Mouse (Mus musculus) cerebellum, adult (tissue): Measurements from ENCODE around the gene Tcf25.

ENCODE experiments used
- ATAC-seq: cut with Nextera tagmentation; 2 replicates; pipeline ENCODE4 v1.9.2; 2017; ENCODE audit warnings: mild to moderate bottlenecking, moderate library complexity, mixed read lengths; ENCODE audit not compliant: insufficient number of reproducible peaks, low FRiP score, low TSS enrichment

The Tcf25 gene

DNA sequence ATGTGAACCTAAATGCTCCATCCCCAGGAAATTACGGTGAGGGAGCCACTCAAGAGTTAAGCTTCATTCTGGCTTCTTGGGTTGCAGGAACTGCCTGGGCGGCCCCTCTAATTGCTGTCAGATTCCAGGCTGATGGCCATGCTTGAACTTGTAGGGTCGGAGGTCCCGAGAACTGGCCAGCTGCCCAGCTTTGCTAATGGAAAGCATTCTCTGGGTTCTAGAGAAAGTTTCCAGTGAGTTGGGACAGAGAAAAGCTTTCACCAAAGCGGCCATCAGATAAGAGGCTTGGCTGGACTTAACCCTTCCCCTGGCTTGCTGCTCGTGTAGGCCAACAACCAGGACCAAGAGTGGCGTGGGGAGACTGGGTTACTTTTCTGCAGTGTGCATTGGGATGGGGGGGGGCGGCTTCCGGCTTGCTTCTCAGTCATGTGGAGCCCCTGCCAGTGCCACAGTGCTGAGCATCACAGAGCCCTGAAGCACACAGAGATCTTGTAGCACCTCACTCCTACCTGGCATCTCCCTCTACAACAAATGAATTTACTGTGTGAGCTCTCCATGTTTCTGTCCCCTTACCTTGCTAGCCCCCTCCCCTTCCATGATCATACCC lies 25.2 kb upstream of the Tcf25 start:
- no peak for ATAC-seq

DNA sequence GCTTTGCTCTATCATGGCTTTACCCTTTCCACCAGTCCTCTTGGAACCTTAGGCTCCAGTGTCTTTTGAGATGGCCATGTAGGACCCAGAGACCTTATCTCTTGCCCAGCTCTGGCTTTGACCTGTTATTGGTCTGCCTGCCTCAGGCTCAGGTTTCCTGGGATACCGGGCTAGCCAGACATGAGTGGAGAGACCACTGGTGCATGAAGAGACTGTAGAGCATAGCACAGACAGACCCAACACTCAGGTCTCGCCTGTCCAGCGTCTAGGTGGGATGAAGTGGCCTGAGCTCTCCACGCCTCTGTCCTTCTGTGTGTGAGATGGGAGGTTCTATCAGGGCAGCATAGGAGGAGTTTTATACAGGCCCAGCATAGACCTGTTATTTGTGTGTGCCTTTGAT lies 24.5 kb upstream of the Tcf25 start:
- ATAC-seq: no peak

DNA sequence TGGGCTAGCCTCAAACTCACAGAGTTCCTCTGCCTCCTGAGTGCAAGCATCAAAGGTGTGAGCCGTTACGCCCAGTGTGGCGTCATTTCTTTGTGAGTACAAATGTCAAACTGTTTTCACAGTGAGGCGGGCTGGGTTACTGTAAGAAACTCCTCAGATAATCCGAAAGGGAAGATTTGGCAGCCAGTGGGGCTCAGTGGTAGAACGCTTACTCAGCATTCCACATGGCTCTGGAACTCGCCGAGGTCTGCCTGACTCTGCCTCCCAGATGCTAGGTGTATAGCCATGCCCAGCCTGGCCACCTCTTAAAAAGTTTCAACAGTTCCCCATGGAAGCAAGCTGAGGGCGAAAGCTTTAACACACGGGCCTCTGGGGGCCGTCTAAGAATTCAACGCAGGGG lies 21.4 kb upstream of the Tcf25 start:
- ATAC-seq: no peak

DNA sequence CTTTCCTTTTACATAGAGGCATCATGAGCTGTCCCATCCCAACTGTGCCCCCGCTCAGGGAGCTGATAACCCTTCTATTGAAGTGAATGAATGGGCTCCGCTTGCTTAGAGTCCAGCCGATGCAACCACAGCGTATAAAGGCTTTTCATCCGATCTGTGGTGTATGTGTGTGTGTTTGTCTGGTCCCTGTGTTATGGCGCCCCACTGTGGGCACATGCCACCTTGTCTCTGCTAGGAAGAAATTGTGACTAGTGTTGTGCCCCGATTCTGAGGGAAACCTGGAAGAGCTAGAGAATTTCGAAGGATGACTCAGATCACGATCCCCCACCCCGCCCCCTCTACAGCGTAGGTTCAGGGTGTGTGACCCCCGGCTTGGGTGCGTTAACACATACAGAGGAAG lies 20.8 kb upstream of the Tcf25 start:
- ATAC-seq: no peak

DNA sequence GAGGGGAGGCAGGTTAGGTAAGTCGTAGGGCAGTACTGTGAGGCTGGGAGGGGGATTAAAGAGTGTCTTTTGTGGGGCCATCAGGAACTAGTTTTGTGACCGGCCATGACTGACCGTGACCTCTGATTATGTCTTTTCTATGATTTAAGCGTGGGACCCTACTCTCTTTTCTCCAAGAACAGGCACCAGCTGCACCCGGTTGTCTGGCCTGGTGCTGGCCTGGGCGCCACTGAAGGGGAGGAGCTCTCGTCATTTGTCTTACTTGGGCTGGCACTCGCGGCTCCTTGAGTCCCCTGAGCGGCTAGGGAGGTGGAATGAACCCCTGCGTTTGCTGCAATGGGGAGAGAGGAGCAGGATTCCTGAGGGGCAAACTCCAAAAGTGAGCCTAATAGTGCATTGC lies 20.3 kb upstream of the Tcf25 start:
- no peak for ATAC-seq

DNA sequence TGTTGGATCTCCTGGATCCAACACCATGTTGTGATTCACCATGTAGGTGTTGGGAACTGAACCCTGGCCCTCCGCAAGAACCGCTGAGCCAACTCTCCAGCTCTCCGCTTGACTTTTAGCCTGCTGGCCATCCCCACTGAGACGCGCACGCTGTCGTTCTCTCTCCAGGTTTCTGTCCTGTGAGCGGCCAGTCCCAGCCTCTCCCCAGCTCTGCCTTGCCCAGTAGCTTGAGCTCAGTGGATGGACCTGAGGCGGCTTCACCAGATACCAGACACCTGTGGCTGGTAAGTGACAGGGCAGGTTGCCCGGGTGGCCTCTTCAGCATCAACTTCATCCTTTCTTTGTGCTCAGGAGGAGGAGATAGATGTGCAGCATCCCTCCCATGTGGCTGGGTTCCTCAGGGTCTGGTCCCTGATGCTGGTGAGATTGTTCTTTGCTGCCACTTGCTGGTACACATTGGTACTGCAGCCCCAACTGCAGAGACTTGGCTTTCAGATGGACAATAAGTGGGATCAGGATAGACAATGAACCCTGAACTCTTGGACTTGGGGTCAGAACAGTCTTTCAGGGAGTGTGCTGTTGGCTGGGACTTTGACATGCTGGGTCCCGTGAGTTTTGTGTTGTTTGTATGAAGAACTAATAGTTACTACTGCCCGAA lies 12.3 kb upstream of the Tcf25 start:
- peak; percentile 64; the same call in 1 of the 2 replicates for ATAC-seq

DNA sequence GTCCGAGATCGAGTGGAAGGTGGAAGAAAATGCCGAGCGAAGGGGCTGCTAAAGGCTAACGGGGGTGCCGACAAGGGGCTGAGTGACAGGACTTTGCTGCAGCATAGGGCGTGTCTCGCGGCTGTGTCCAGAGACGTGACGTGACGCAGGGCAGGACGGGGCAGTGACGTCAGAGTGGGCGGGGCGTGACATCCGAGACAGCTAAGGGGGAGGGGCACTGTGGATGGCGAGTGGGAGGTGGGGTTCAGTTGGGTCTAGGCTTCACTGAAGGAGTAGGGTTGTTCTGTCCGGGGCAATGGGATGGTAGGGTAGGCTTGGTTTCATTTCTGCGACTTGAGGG lies 656 bp downstream of the Tcf25 start:
- peak; percentile 32 for ATAC-seq

DNA sequence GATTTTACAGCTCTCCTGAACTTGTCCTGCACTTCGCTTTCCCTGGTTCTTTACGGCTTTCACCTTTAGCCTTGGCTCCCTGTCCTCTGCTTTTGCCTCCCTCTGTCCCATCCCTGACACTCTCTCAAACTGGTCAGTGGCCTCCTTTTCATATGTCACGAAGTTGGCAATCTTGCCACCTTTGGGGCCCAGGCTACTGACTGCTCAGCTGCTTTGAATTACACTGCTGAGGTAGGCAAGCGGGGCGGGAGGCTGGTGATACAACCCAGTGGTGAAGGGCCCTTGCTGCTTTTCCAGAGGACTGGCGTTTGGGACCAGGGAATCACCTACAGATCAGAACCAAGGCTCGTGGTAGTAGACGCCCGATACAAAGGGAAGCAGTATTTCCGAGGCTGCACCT lies 2.1 kb downstream of the Tcf25 start:
- no peak for ATAC-seq

DNA sequence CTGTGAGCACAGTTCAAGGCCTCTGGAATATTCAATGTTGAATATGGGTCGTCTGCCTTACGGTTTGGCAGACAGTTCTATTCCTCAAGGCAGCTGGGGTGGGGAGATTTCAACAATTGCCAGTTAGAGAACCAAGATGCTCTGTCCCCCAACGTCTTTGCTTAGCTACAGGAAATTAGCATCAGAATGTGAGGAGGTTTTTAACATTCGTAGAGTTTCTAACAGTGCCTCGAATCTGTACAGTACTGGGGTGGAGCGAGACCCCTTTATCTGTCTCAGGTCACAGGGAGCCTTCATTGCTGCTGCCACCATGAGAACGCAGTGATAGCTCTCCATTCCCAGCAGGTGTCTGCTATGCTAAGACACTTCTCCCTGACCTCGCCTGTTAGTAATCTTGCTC lies 2.6 kb downstream of the Tcf25 start:
- ATAC-seq: no peak

DNA sequence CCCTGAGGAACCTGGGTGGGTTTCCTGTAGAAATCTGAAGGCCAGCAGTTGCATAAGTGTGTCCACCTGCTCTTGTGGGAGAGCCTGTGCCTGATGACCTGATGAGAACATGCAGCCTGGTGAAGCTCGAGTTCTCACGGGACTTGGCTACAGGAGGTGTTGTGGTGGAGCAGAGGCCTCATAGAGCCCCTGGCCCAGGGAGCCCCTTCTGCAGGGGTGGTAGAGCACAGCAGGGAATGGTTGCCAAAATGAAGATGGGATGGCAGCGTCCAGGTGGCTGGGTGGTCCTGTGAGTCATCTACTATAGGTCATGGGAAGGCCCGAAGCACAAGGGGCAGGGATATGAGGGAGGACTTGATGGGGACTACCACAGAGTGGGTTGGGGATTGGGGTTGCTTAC lies 8.2 kb downstream of the Tcf25 start:
- ATAC-seq: no peak

DNA sequence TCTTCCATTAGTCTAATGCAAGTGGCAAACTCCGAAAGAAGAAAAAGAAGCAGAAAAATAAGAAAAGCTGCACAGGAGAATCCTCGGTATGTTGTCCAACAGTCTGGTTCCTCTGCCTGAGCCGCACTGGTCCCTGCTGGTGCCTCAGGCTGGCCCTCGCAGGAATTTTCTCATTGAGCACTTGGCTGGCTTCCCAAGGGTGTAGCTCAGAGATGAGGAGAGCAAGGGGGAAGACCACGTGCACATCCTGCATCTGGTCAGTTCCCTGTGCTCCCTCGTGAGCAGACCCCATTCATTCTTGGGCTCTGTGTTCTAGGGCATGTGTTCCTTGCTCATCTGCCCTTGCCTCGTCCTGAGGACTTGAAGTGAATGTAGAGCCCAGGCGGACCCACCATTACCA lies 9.0 kb downstream of the Tcf25 start:
- ATAC-seq: no peak

DNA sequence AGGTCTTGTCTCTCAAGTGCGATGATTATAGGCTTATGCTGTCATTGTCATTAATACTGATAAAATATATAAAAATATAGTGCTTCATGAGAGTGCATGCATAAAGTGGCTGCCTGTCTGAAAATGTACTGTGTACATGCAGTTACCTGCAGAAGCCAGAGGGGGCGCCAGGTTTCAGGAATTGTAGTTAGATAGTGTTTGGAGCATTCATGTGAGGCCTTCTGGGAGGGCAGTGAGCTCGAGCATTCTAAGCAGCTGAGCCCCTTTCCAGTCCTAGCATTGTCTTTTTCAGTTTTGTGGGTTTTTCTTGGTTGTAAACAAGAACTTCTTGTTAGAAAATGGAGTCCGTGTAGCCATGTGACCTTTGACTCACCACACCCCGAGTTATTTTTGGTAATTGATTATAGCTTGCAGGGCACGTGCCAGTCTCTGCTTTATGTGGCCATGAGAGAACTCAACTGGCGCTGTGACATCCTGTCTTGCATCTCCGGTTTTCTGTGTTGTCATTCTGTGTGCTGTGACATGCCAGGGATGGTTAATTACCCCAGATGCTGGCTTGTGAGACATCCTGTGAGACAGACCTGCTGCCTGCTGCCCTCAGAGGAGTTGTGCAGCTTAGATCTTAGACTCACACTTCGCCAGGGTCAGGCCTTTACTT lies 11.5 kb downstream of the Tcf25 start:
- no peak for ATAC-seq

DNA sequence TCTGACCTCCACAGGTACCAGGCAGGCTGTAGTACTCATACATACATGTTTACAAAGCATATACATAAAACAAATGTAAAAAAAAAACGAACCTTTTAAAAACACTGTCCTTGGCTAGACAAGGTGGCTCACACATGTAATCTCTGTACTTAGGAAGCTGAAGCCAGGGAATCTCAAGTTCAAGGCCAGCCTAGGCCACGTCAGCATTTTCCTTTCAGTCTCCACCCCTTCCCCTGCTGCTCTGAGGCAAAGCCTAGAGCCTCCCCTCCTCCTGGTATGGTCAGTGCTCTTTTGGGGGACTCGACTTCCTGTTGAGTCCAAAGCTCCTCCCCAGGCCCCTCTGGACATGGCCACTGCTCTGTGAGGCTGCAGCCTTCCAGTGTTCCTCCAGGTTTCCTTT lies 13.5 kb downstream of the Tcf25 start:
- ATAC-seq: no peak

DNA sequence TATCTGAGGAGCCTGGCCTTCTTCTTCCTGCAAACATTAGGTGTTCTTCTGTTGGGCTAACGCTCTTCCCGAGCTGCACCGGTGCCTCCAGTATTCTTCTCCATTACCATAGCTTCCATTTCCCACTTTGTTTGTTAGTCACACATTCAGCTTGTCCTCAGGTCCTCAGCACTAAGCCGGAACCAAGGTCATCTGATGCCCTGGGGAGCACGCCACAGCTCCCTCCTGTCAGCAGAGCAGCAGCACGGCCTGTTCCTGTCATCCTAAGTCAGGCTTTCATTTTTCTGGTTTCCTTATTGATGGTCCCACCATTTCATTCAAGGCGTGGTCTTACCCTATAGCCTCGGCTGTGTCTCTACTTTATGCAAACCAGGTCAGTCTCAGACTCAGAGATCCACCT lies 14.2 kb downstream of the Tcf25 start:
- ATAC-seq: no peak

DNA sequence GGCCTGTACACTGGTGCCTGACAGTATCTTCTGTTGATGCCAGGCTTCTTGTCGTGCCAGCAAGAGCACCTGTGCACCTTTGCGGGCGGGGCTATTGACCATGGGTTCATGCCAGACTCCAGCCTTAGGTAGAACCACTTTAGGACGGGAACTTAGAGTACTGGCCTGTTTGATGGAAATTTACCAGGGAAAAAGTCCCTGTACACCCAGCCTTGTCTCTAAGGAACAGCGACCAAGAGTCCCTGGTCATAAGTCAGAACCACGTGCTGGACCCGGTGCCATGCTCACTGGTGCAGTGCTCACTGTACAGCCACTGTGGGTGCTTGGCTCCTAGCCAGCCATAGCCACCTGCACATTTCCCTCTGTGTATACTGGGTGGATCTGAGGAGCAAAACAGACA lies 15.5 kb downstream of the Tcf25 start:
- peak; percentile 66; the same call in 1 of the 2 replicates for ATAC-seq

DNA sequence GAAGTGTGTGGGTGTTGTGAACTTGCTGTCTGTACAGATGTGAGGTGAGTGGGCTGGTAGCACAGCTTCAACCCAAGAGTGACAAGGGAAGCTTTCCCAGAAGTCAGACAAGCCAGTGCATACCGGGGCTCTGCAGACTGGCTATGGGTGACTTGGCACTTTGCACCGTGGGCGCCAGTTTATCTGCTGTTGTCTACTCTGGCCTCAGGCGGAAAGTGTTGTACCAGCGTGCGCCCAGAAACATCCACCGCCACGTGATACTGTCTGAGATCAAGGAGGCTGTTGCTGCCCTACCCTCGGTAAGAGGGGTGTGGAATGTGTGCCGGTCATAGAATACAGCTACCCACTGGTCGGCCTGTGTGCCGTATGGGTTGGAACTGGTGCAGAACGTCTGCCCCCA lies 24.8 kb downstream of the Tcf25 start:
- no peak for ATAC-seq

DNA sequence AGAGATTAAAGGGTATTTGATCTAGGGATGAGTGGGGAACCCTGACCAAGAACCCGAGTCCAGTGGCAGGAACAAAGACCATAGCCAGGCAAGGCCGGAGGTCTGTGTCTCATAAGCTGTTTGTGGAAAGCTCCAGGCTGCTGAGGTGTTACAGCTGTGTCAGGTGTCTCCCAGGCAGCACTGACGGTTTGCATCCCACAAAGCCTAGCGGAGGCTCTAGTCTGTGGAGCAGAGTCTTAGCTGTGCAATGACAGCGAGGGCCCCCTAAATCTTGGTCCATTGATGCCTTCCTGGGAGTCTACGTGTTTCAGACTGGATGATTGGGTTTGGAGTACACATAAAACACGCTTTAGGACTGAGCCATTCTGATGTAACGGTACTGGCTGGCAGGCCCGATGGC lies 28.4 kb downstream of the Tcf25 start:
- ATAC-seq: no peak

DNA sequence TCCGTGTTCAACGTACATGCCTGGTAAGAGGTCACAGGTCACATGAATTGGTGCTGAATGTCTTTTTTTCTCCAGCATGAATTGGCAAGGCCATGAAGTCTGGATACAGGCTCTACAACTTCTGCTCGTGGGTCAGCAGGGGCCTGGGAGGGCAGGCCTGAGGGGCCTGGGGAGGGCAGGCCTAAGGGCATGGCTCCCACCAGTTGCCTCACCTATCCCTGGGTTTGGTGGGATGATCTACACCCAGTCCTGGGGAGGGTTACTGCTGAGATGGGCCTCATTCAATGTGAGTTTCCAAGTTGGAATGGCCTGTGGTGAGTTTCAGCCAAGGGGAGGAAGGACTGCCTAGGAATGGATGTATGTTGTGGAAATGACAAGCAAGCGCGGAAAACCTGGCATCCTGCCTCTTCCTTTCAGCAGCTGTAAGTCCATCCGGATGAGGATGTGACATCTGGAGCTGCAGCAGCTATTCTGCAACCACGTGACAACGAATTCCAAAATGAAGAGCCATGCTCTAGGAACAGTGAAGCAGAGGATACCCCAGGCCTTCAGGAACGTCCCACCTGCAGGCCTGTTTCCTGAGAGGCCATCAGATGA lies 29.3 kb downstream of the Tcf25 start:
- no peak for ATAC-seq

DNA sequence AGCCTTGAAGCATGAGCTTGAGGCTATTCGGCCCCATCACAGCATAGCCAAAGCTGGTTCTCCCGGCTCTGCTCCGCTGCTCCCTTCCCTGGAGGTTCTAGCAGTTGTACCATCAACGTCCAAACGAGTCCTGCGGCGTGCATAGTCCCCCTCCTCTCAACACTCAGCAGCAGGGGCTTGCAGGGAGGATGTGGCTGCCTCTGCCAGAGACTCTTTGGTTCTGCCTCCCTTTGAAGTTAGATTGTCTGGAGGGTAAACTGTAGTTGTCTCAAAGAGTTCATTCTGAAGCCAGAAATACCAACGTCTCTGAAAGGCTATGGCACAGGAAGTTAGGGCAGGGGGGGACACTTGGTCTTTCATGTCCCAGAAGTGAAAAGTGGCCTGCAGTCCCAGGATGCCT lies 31.0 kb downstream of the Tcf25 start:
- ATAC-seq: no peak

DNA sequence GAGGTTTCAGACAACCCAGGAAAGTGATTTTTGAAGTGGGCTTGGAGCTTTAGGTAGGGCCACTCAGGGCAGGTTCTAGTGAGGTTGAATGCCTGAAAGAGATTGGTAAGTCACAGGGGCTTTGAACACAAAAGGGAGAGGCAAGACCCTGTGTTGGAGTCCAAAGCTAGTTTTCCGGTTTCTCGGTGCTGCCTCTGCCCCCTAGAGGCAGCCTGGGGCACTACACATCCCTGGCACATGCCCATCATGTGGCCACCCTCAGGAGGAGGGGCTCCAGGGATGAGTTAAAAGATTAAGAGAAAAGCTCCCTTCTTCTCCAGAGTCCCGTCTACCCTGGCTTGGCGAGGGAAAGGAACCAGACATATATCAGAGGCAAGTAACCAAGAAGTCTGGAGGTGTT lies 33.2 kb downstream of the Tcf25 start, which contains the start of gene Mc1r:
Mc1r (plus strand) TSS at position 322 of the 400 bp plus-strand sequence.
- no peak for ATAC-seq

DNA sequence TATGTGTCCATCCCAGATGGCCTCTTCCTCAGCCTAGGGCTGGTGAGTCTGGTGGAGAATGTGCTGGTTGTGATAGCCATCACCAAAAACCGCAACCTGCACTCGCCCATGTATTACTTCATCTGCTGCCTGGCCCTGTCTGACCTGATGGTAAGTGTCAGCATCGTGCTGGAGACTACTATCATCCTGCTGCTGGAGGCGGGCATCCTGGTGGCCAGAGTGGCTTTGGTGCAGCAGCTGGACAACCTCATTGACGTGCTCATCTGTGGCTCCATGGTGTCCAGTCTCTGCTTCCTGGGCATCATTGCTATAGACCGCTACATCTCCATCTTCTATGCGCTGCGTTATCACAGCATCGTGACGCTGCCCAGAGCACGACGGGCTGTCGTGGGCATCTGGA lies 34.1 kb downstream of the Tcf25 start:
- ATAC-seq: no peak
